Mouse (Mus musculus) small intestine, adult 2 months (tissue): ENCODE measurements around the gene Cry2. TPM values are rescaled to one million over a fixed set of nuclear protein-coding genes. Genes with fewer than 3 reads are reported as not detected.

Experiments used
- H3K27ac ChIP-seq: fragments of 200-500 bp; 2 replicates; pipeline ENCODE4 v1.5.1; 2012; ENCODE audit warnings: low read depth, low read length, control low read depth, inconsistent platforms; ENCODE audit not compliant: insufficient read depth
- H3K27me3 ChIP-seq: fragments of 200-500 bp; 2 replicates; pipeline ENCODE4 v1.6.1; 2012; ENCODE audit warnings: mild to moderate bottlenecking, moderate library complexity, low read length, inconsistent platforms; ENCODE audit not compliant: control insufficient read depth, insufficient read depth
- H3K36me3 ChIP-seq: fragments of 200-500 bp; 2 replicates; pipeline ENCODE4 v1.6.1; 2012; ENCODE audit warnings: mild to moderate bottlenecking, low read length, control low read depth, inconsistent platforms; ENCODE audit not compliant: control insufficient read depth, insufficient read depth
- H3K4me1 ChIP-seq: fragments of 200-500 bp; 2 replicates; pipeline ENCODE4 v1.6.1; 2012; ENCODE audit warnings: low read length, inconsistent platforms, mixed read lengths; ENCODE audit not compliant: control insufficient read depth, insufficient read depth, insufficient read length
- H3K4me3 ChIP-seq: fragments of 200-500 bp; 2 replicates; pipeline ENCODE4 v1.5.1; 2012; ENCODE audit warnings: low read depth, mild to moderate bottlenecking, control low read depth, inconsistent platforms, low read length, moderate library complexity
- CTCF ChIP-seq: fragments of 200-500 bp; IDR thresholded peaks from 2 replicates; pipeline ENCODE4 v1.5.1; 2012; ENCODE audit warnings: low read depth, mild to moderate bottlenecking, control low read depth, inconsistent platforms, low read length, moderate library complexity, mixed read lengths; ENCODE audit not compliant: insufficient replicate concordance, insufficient read length; ENCODE audit errors: extremely low read depth
- POLR2A ChIP-seq: fragments of 200-500 bp; IDR thresholded peaks from 2 replicates; pipeline ENCODE4 v1.6.1; 2012; ENCODE audit warnings: low read depth, mild to moderate bottlenecking, control low read depth, inconsistent platforms, low read length, moderate library complexity
- WGBS: fragments of 180-500 bp; shearing (Covaris S2); methylation state at CpG from one replicate; pipeline ENCODE4 v1.1.7; 2018; 5-methylcytosine and 5-hydroxymethylcytosine counted together
- polyA plus RNA-seq: library from polyadenylated mRNA; depleted of rRNA; stranded (reverse); fragments of >200 nt; gene quantifications from 2 replicates; pipeline ENCODE4 v1.2.3, GENCODE M21; 2012

The Cry2 gene
- polyA plus RNA-seq, 1 experiment, result 13.1 TPM

GRCm38 (mm10) chr2:92424462-92425308 lies 9.2 kb downstream of the Cry2 start:
- TF ChIP-seq POLR2A, result no peak
- no peak for TF ChIP-seq CTCF
- Histone ChIP-seq H3K4me1 (peaks cover 13% of the 10 kb centered on the region), H3K27ac (peak overlapping the region; percentile 80), H3K4me3 (no peak overlapping the region), H3K27me3 (no peaks in the 10 kb centered on the region), H3K36me3 (peaks cover 35% of the 10 kb centered on the region)
- WGBS, result 73% methylated on average over 9 of the region's 9 CpGs

- peaks cover 38% of the 10 kb centered on the region for H3K36me3 ChIP-seq
- WGBS, result 45% methylated on average over 9 of the region's 9 CpGs
- peaks cover 13% of the 10 kb centered on the region for H3K4me1 ChIP-seq
These were observed 10.0 kb downstream of the Cry2 start for GRCm38 (mm10) chr2:92423702-92424461.

GRCm38 (mm10) chr2:92423156-92423555 lies 10.7 kb downstream of the Cry2 start:
- no peaks in the 10 kb centered on the region for H3K27me3 ChIP-seq
- H3K4me3 ChIP-seq, result no peak overlapping the region
- peak overlapping the region; percentile 40; the same call in 1 of the 2 replicates for H3K27ac ChIP-seq
- H3K4me1 ChIP-seq, result peaks cover 13% of the 10 kb centered on the region
- peaks cover 42% of the 10 kb centered on the region for H3K36me3 ChIP-seq
- 94% methylated on average over 9 of the region's 9 CpGs for WGBS
- TF ChIP-seq CTCF (no peak), POLR2A (no peak)

More at GRCm38 (mm10) chr2:92423702-92424461, 10.0 kb downstream of the Cry2 start:
- Histone ChIP-seq H3K27ac (peak overlapping the region; percentile 80), H3K27me3 (no peaks in the 10 kb centered on the region), H3K4me3 (no peak overlapping the region)
- TF ChIP-seq POLR2A (no peak), CTCF (no peak)

GRCm38 (mm10) chr2:92422388-92423135 lies 11.3 kb downstream of the Cry2 start:
- H3K27ac ChIP-seq, result no peak overlapping the region
- no peaks in the 10 kb centered on the region for H3K27me3 ChIP-seq
- H3K4me3 ChIP-seq, result no peak overlapping the region
- TF ChIP-seq CTCF (peak; percentile 35; the same call in 1 of the 2 replicates), POLR2A (no peak)
- H3K36me3 ChIP-seq, result peaks cover 46% of the 10 kb centered on the region
- peaks cover 13% of the 10 kb centered on the region for H3K4me1 ChIP-seq
- WGBS, result 81% methylated on average over 10 of the region's 10 CpGs

- no peak for TF ChIP-seq CTCF
- TF ChIP-seq POLR2A, result no peak
- H3K4me3 ChIP-seq, result no peak overlapping the region
- 92% methylated on average over 7 of the region's 7 CpGs for WGBS
- peaks cover 12% of the 10 kb centered on the region for H3K4me1 ChIP-seq
- H3K36me3 ChIP-seq, result peaks cover 51% of the 10 kb centered on the region
- no peak overlapping the region for H3K27ac ChIP-seq
- no peaks in the 10 kb centered on the region for H3K27me3 ChIP-seq
These were observed 12.0 kb downstream of the Cry2 start for GRCm38 (mm10) chr2:92421723-92422387.

GRCm38 (mm10) chr2:92411705-92412104 lies 22.1 kb downstream of the Cry2 start:
- Histone ChIP-seq H3K27me3 (no peaks in the 10 kb centered on the region), H3K36me3 (peaks cover 69% of the 10 kb centered on the region), H3K27ac (no peak overlapping the region), H3K4me3 (no peak overlapping the region), H3K4me1 (no peaks in the 10 kb centered on the region; the same call in 1 of the 2 replicates)
- 86% methylated on average over 10 of the region's 10 CpGs for WGBS
- TF ChIP-seq CTCF (no peak), POLR2A (no peak)
